Mouse (Mus musculus): ENCODE results near the gene Ikbke.

DNA sequence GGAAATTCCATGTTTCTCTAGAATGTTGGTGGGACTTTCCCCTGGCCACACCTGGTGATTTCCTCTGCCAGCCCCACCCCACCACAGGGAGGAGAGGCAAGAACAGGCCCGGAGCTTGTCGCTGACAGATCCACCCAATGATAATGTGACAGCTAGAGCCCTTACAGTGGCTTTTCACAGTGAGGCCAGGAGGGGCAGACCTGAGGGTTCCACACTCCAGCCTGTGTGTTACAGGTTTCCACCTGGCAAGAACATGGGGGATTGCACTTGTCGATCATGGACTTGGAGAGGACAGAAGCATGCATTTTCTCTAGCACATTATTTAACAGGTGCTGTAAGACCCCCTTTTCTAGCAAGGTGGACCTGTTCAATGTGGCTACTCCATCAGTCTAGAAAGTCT lies 874 bp upstream of the Ikbke start:
- no peak for TF ChIP-seq ZNF384 (IDR thresholded peaks at IDR 0.05; ENCODE audit: low read depth, low read length)
- TF ChIP-seq MAFK (IDR thresholded peaks at IDR 0.05; ENCODE audit: insufficient read depth, low read depth, low read length), result no peak
- no peak for TF ChIP-seq CHD2 (IDR thresholded peaks at IDR 0.05; ENCODE audit: low read depth, low read length)
